Mouse (Mus musculus): ENCODE measurements around the gene 4930564D02Rik.

Gene 4930564D02Rik

GRCm38 (mm10) chr3:105066544-105066943 lies at the start of gene 4930564D02Rik:
TSS of gene 4930564D02Rik (plus strand) at chr3:105066844.
- DNase-seq (ENCODE audit: low spot score in 2 of 2) = no peak

- no peak for DNase-seq (ENCODE audit: low spot score in 2 of 2)
Observed at GRCm38 (mm10) chr3:105017314-105017713, 49.3 kb upstream of the 4930564D02Rik start.

- no peak for DNase-seq (ENCODE audit: low spot score in 2 of 2)
Observed at GRCm38 (mm10) chr3:105018085-105018782, 48.4 kb upstream of the 4930564D02Rik start.

GRCm38 (mm10) chr3:105018783-105019105 lies 47.9 kb upstream of the 4930564D02Rik start:
- DNase-seq (ENCODE audit: low spot score in 2 of 2) = no peak

- DNase-seq (ENCODE audit: low spot score in 2 of 2) = no peak
Observed at GRCm38 (mm10) chr3:105019826-105020692, 46.6 kb upstream of the 4930564D02Rik start.

GRCm38 (mm10) chr3:105023371-105024005 lies 43.2 kb upstream of the 4930564D02Rik start:
- DNase-seq (ENCODE audit: low spot score in 2 of 2) = no peak

GRCm38 (mm10) chr3:105036281-105036847 lies 30.3 kb upstream of the 4930564D02Rik start:
- no peak for DNase-seq (ENCODE audit: low spot score in 2 of 2)

GRCm38 (mm10) chr3:105037240-105037770 lies 29.3 kb upstream of the 4930564D02Rik start:
- no peak for DNase-seq (ENCODE audit: low spot score in 2 of 2)

- DNase-seq (ENCODE audit: low spot score in 2 of 2) = no peak
Observed at GRCm38 (mm10) chr3:105040002-105040401, 26.6 kb upstream of the 4930564D02Rik start.

GRCm38 (mm10) chr3:105040983-105041625 lies 25.5 kb upstream of the 4930564D02Rik start:
- no peak for DNase-seq (ENCODE audit: low spot score in 2 of 2)

GRCm38 (mm10) chr3:105043746-105044145 lies 22.9 kb upstream of the 4930564D02Rik start:
- DNase-seq (ENCODE audit: low spot score in 2 of 2) = no peak

GRCm38 (mm10) chr3:105046870-105047269 lies 19.8 kb upstream of the 4930564D02Rik start:
- no peak for DNase-seq (ENCODE audit: low spot score in 2 of 2)

GRCm38 (mm10) chr3:105047616-105048015 lies 19.0 kb upstream of the 4930564D02Rik start:
- no peak for DNase-seq (ENCODE audit: low spot score in 2 of 2)

- no peak for DNase-seq (ENCODE audit: low spot score in 2 of 2)
Observed at GRCm38 (mm10) chr3:105049848-105050247, 16.8 kb upstream of the 4930564D02Rik start.

- no peak for DNase-seq (ENCODE audit: low spot score in 2 of 2)
Observed at GRCm38 (mm10) chr3:105051103-105051502, 15.5 kb upstream of the 4930564D02Rik start.

- DNase-seq (ENCODE audit: low spot score in 2 of 2) = no peak
Observed at GRCm38 (mm10) chr3:105052171-105052936, 14.3 kb upstream of the 4930564D02Rik start.

GRCm38 (mm10) chr3:105052937-105053697 lies 13.5 kb upstream of the 4930564D02Rik start, which contains the start of gene Cttnbp2nl:
TSS of gene Cttnbp2nl (minus strand) at chr3:105053146.
- peak; percentile 61 to 68 for DNase-seq (ENCODE audit: low spot score in 2 of 2)

GRCm38 (mm10) chr3:105053698-105054001 lies 13.0 kb upstream of the 4930564D02Rik start:
- no peak for DNase-seq (ENCODE audit: low spot score in 2 of 2)

- no peak for DNase-seq (ENCODE audit: low spot score in 2 of 2)
Observed at GRCm38 (mm10) chr3:105054952-105055351, 11.7 kb upstream of the 4930564D02Rik start.

GRCm38 (mm10) chr3:105055666-105056065 lies 11.0 kb upstream of the 4930564D02Rik start:
- no peak for DNase-seq (ENCODE audit: low spot score in 2 of 2)
